Mouse (Mus musculus) ES-E14 (cell line): ENCODE data around the gene Gm1673.

Experiments
- HCFC1 ChIP-seq: IDR thresholded peaks from 2 replicates; pipeline ENCODE4 v1.6.1; 2012; ENCODE audit warnings: low read length, inconsistent platforms, borderline replicate concordance; ENCODE audit not compliant: insufficient read depth
- MAFK ChIP-seq: IDR thresholded peaks from 2 replicates; pipeline ENCODE4 v1.6.1; 2014; ENCODE audit warnings: mild to moderate bottlenecking, low read depth, low read length, inconsistent platforms; ENCODE audit not compliant: insufficient read depth

DNA sequence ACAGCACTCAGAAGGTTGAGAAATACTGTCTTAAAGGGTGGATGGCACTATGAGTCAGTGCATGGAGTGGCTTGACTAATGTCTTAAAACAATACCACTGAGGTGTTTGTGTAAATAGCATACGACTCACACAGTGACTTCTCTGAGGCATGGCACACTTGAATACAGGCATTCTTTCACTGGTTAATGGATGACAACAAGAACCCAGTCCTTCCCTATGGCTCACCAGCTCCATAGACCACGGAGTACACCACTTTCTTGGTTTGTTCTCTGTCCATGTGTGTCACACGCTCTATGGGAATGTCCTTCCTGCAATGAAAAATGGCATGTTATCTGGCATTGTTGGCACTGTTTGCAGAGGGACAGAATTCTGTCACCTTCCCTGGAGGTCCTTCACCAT is 49.3 kb downstream of the Gm1673 start:
- TF ChIP-seq HCFC1 = no peak
- TF ChIP-seq MAFK = no peak
